Mouse (Mus musculus) c-Kit-negative CD71-positive TER-119-positive erythroid progenitor cells, embryonic 14.5 days (primary cell): ENCODE data around the gene Mrps23.

Experiments
- DNase-seq: peaks from one replicate; pipeline ENCODE4 v3.0.0-alpha.2; 2013; ENCODE audit warnings: low read depth, low spot score

The Mrps23 gene

GRCm38 (mm10) chr11:88203712-88204532 lies at the start of gene Mrps23:
Gene Mrps23 (plus strand): TSS chr11:88204388.
- peak; percentile 65 for DNase-seq

DNA sequence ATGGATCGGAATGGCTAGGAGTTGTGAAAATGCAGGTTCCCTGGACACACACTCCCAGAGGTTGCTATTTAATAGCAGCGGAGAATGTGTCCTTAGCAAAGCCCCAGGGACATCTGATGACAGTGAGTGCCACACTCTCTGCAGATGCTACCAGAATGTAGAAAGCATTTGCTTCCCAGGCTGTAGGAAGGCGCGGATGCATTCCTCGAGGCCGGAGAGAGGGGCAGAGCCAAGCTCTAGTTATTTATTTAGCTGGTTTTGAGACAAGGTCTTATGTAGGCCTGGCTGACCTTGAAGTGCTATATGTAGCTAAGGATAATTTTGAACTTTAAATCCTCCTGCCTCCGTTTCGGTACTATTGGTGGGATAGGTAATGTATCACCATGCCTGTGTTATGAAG lies 49.7 kb upstream of the Mrps23 start:
- DNase-seq: no peak

DNA sequence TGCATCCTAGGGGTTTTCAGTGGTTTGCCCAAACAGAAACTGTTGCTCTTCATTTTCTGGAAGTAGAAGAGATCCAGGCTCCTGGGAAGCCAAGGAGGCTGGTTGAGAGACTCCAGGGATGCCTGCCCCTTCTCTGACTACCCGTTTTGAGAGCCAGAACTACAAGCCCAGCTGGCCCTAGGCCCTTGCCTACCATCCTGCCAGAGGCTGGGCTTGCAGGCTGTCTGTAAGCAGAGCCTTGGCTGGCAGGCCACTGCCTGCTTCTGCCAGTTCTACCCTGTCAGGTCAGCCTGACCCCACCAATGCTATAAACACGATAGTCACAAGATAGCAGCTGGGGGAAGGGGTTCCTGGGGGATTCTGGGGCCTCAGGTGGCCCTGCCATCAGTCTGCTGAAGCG lies 48.7 kb upstream of the Mrps23 start:
- no peak for DNase-seq

- no peak for DNase-seq
Measured at GRCm38 (mm10) chr11:88155998-88156397, 48.2 kb upstream of the Mrps23 start.

- no peak for DNase-seq
Measured at GRCm38 (mm10) chr11:88156403-88156802, 47.8 kb upstream of the Mrps23 start.

GRCm38 (mm10) chr11:88158842-88159246 lies 45.3 kb upstream of the Mrps23 start:
- no peak for DNase-seq

DNA sequence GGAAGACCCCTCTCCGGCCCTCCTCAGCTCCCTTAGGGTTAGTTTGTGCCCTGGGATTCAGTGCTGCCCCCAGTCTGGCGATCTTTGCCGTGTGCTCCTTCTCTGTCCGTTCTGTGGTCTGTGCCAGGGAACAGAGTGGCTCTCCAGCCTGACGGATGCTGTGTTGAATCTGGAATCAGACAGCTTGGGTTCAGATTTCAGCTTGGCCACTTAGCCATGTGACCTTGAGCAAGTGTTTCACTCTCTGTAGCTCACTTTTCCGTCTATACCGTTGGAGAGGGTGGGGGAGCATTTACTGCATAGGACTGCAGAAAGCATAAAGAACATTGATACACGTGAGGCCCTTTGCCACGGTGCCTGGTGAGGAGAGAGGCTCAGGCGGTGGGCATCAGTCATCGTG lies 44.8 kb upstream of the Mrps23 start:
- DNase-seq: no peak

GRCm38 (mm10) chr11:88160316-88160715 lies 43.9 kb upstream of the Mrps23 start:
- DNase-seq: no peak

GRCm38 (mm10) chr11:88161051-88161581 lies 43.1 kb upstream of the Mrps23 start:
- DNase-seq: no peak

DNA sequence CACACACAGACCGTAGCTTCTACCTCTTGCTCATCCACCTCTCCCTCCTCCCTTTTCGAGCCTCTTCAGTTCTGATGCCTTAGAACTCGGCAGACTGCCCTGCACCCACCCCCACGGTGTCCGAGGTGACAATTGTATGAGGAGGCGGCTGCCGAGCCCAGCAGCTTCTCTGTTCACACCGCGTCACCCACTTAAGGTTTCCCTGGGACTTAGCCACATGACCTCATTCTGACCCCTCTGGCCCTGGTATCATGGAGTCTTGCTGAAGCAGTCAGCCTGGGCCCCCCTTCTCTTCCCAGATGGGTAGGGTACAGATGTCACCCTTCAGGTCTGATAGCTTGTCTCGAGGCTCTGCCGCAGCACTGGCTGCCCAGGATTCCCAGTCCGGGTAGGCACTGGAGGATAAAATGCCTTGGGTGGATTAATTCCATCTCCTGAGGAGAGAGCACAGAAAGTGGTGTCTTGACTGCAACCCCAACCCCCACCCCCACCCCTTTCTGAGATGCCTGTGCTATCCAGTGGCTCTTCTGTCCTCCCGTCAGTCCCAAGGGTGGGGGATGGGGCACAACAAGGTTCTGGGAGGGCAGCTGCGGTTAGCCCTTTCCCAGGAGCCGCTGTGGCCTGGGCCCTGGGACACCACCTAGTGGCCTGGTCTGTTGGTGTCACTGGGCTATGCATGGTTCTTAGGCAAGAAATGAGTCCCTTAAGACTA lies 42.4 kb upstream of the Mrps23 start:
- DNase-seq: no peak

GRCm38 (mm10) chr11:88162740-88163139 lies 41.4 kb upstream of the Mrps23 start:
- DNase-seq: no peak

DNA sequence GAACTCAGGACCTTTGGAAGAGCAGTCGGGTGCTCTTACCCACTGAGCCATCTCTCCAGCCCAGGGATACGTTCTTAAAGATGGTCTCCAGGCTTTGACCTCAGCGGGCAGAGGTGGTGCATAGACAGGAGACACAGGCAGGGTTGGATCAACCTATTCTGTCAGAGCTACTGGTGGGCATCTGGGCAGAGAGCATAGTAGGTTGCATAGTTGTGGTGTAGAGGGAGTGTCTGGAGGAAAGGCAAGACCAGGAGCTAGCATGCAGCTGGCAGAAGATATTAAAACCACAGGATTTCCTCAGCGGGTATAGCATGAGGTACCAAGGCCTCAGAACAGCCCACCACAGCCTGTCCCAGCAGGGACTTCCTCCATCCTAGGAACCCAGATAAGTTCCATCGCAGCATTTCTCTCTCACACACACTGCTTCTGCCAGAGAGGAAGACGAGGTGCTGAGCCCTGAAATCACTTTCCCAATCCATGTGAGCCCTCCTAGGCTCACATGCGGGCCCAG lies 39.9 kb upstream of the Mrps23 start:
- DNase-seq: no peak

GRCm38 (mm10) chr11:88164801-88165377 lies 39.3 kb upstream of the Mrps23 start:
- DNase-seq: no peak

DNA sequence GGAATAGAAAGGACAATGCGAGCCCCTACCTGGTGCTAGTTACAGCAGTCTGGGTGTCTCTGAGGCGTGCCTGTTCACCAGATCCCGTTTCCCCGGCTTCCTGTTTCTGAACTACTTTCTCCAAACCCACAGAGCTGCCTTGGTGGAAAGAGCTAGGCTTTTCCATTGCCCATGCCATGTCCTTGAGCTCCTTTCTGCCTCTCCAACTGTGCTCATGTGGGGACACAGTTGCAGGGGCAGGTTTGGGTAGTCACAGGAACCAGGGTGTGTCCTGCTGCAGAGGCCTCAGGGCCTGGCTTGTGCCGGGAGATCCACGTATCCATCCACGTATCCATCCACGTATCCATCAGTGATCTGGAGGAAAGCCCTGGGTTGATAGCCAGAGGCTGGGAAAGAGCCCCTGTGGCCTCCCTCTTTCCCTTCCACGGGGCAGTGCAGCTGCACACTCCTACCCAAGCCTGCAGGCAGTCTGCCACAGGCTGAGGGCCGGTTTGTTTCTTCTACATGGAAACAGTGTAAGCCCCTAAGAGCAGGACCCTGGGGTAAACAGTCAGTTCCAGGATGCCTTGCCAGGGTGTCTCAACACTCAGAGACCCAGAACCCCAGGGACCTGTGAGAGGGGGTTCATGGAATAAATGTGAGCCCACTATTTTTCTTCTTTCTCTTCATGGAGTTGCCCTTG lies 38.4 kb upstream of the Mrps23 start:
- DNase-seq: no peak

- no peak for DNase-seq
Measured at GRCm38 (mm10) chr11:88166471-88166870, 37.7 kb upstream of the Mrps23 start.

- no peak for DNase-seq
Measured at GRCm38 (mm10) chr11:88168611-88169010, 35.6 kb upstream of the Mrps23 start.

DNA sequence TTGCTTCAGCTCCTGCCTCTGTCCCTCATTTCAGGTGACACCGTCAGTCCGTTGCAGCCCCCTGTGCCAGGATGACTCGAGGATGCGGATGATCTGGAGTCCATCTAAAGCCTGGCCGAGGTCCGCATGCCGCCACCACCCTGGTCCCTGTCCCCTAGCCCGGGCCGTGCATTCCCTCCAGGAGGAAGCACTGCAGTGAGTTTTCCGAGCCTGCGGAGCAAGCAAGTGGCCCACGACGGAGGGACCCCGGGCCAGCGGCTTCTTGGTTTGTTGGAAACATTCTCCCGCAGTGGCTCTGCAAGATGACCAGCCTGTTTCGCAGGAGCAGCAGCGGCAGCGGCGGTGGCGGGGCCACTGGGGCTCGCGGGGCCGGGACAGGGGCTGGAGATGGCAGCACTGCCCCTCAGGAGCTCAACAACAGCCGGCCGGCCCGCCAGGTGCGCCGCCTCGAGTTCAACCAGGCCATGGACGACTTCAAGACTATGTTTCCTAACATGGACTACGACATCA lies 34.6 kb upstream of the Mrps23 start:
- DNase-seq: no peak

- no peak for DNase-seq
Measured at GRCm38 (mm10) chr11:88170606-88171005, 33.6 kb upstream of the Mrps23 start.

GRCm38 (mm10) chr11:88171876-88172442 lies 32.2 kb upstream of the Mrps23 start:
- DNase-seq: no peak

GRCm38 (mm10) chr11:88172601-88173325 lies 31.4 kb upstream of the Mrps23 start:
- no peak for DNase-seq
